Mouse (Mus musculus) forebrain, embryonic 15.5 days (tissue): ENCODE measurements around the gene Fgf14. TPM values are rescaled to one million over a fixed set of nuclear protein-coding genes. Genes with fewer than 3 reads are reported as not detected.

Source experiments
- ATAC-seq: fragments of 200-750 bp; cut with Nextera tagmentation; replicated peaks from 2 replicates; pipeline ENCODE4 v1.8.0; 2017; ENCODE audit warnings: mild to moderate bottlenecking, moderate TSS enrichment, moderate library complexity
- H3K27ac ChIP-seq: fragments of 300-500 bp; sonication (generic); replicated peaks from 2 replicates; pipeline ENCODE4 v1.5.1; 2015; ENCODE audit warnings: mild to moderate bottlenecking, inconsistent platforms
- H3K27me3 ChIP-seq: fragments of 300-500 bp; sonication (generic); 2 replicates; pipeline ENCODE4 v1.6.1; 2015; ENCODE audit warnings: inconsistent platforms
- H3K36me3 ChIP-seq: fragments of 300-500 bp; sonication (generic); 2 replicates; pipeline ENCODE4 v1.6.1; 2015; ENCODE audit warnings: mild to moderate bottlenecking, inconsistent platforms
- H3K4me1 ChIP-seq: fragments of 300-500 bp; sonication (generic); 2 replicates; pipeline ENCODE4 v1.6.1; 2015; ENCODE audit warnings: inconsistent platforms
- H3K4me2 ChIP-seq: fragments of 300-500 bp; sonication (generic); replicated peaks from 2 replicates; pipeline ENCODE4 v1.6.1; 2015; ENCODE audit warnings: mild to moderate bottlenecking, inconsistent platforms
- H3K4me3 ChIP-seq: fragments of 300-500 bp; sonication (generic); 2 replicates; pipeline ENCODE4 v1.5.1; 2015; ENCODE audit warnings: mild to moderate bottlenecking, inconsistent platforms
- H3K9ac ChIP-seq: fragments of 300-500 bp; sonication (generic); replicated peaks from 2 replicates; pipeline ENCODE4 v1.6.1; 2015; ENCODE audit warnings: mild to moderate bottlenecking, inconsistent platforms
- H3K9me3 ChIP-seq: fragments of 300-500 bp; sonication (generic); 2 replicates; pipeline ENCODE4 v1.6.1; 2016; ENCODE audit warnings: inconsistent platforms
- WGBS: fragments of 180-500 bp; shearing (Covaris S2); methylation state at CpG from one replicate; pipeline ENCODE4 v1.1.7; 2015; ENCODE audit warnings: mixed read lengths; 5-methylcytosine and 5-hydroxymethylcytosine counted together
- polyA plus RNA-seq: library from polyadenylated mRNA; unstranded; fragments of >200 nt; fragmentation: Nextera tagmentation; extraction: Ambion mirVana; gene quantifications from 2 replicates; pipeline ENCODE4 v1.2.1, GENCODE M21; 2015

Fgf14 gene
- polyA plus RNA-seq: 26.0 and 29.4 TPM in 2 replicates

DNA sequence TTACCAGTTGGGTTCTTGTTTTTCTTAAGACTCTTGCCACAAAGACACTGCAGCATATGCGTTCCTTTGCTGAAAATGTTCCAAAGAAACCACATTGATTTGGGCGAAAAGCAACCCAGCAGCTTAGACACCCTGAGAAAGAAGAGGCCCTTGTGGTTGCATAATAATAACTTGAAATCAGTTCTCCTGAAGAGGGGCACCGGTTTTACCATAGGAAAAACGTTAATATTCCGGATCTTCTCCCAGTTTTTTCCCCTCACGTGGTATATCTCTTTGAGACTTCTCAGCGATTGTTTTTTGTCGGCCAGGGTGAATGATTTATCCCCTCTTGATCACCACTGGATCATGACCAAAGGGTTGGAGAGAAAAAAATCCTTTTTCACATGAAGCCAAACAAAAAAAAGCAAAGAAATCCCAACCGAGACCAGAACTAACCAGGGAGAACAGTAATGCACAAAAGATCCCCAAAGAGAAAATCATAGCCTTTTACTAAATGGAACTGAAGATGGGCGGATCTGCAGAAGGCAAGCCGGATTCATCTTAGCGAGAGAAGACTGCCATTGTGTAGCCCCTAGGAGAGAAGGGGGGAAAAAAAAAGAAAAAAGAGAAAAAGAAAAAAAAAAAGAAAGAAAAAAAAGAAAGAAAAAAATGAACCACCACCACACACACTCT, at the start of gene Fgf14:
Fgf14 (minus strand) TSS at position 622 of the 672 bp plus-strand sequence.
- Histone ChIP-seq H3K9ac (peak within 1 kb of the TSS; percentile 65), H3K27me3 (no peaks in the 10 kb centered on the region), H3K27ac (peak within 1 kb of the TSS; percentile 70), H3K4me1 (peaks cover 16% of the 10 kb centered on the region), H3K9me3 (no peaks in the 10 kb centered on the region), H3K4me2 (peak within 1 kb of the TSS; percentile 92), H3K4me3 (peak within 1 kb of the TSS; percentile 64), H3K36me3 (no peaks in the 10 kb centered on the region)
- under 1% methylated on average over 12 of the region's 12 CpGs for WGBS
- ATAC-seq: no peak

DNA sequence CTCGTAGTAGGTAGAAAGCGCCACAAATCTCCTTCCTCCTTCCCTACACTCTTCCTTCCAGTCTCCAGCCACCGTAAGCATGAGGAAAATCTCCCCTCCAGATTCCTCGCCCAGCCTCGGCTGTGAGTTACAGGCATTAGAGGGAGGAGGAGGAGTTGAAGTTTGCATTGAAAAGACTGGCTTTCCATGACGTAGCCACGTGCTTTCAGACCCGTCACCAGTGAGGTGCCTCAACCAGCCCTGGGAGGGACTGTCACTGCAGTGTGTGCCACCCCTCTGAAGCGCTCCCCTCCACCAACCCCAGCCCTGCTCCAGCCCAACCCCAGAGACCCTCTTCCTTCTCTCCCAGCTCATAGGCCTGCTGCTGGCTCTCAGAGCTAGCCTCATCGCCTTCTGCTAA, 452 bp upstream of the Fgf14 start:
- H3K4me3 ChIP-seq: peak overlapping the region; percentile 64
- H3K4me2 ChIP-seq: peak overlapping the region; percentile 92
- peaks cover 16% of the 10 kb centered on the region for H3K4me1 ChIP-seq
- H3K36me3 ChIP-seq: no peaks in the 10 kb centered on the region
- WGBS: 0% methylated on average over 10 of the region's 10 CpGs
- peak overlapping the region; percentile 70 for H3K27ac ChIP-seq
- peak overlapping the region; percentile 65 for H3K9ac ChIP-seq
- H3K9me3 ChIP-seq: no peaks in the 10 kb centered on the region
- ATAC-seq: peak; percentile 98
- H3K27me3 ChIP-seq: no peaks in the 10 kb centered on the region

DNA sequence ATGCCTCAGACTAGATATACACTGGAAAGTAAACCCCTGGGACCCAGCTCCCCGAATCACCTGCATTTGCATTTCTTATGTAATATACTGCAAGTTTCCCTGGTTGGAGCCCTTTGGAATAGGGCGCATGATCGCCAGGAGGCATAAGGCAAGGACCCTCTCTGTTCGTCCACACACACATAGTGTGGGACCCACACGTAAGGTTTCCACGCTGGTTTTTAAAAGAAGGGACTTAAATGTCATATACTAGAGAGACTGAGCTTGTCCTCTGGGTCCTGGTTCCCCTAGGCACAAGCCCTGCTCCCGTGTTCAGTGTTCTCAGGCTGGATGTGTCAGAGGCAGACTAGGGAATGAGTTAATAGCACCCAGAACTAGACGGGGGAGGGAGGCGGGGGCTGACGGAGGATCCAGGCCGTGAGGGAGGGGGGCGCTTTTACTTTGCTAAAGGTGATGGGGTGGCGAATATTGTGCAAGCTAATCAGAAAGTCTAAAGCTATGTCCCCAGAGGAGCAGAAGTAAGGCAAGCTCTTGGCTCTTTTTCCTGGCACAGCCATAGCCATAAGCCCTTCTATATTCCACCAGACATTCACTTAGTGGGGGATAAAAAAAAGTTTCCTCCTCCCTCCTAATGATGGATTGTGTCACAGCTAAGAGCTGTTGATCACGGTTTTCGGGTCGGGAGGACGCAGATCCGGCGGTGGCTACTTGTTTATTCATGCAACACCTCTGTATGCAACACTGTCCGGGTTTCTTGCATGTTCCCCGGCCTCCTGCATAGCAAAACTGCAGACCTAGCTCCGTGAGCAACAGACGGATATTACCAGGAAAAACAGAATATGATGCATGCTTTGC, 1.0 kb downstream of the Fgf14 start:
- Histone ChIP-seq H3K27me3 (no peaks in the 10 kb centered on the region), H3K36me3 (no peaks in the 10 kb centered on the region), H3K9me3 (no peaks in the 10 kb centered on the region), H3K4me3 (peak overlapping the region; percentile 64), H3K4me2 (peak overlapping the region; percentile 92), H3K4me1 (peaks cover 16% of the 10 kb centered on the region), H3K27ac (peak overlapping the region; percentile 70), H3K9ac (peak overlapping the region; percentile 65)
- ATAC-seq: peak; percentile 49
- WGBS: 5% methylated on average over 23 of the region's 23 CpGs

DNA sequence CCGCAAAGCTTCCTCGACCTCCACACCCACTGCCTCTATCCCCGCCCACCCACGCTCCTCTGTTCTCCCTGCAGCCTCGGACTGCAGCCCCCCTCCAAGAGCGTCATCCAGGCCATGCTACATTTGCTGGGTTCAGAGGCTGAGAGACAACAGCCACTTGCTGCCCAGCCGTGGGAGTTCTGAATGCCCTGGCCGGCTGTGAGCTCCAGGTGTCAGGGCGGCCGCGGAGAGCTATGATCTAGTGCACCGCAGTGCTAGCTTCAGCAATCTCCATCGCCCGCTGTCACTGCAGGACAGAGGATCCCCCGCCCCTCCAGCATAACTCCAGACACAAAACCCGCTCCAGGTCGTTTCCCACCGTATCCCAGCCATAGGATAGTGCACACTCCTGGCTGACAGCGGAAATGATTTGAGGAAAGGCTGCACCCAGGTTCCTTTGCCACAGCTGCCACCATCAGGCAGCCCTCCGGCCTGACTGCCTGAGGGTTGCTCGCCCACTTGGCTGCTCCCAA, 1.7 kb downstream of the Fgf14 start:
- H3K27me3 ChIP-seq: no peaks in the 10 kb centered on the region

DNA sequence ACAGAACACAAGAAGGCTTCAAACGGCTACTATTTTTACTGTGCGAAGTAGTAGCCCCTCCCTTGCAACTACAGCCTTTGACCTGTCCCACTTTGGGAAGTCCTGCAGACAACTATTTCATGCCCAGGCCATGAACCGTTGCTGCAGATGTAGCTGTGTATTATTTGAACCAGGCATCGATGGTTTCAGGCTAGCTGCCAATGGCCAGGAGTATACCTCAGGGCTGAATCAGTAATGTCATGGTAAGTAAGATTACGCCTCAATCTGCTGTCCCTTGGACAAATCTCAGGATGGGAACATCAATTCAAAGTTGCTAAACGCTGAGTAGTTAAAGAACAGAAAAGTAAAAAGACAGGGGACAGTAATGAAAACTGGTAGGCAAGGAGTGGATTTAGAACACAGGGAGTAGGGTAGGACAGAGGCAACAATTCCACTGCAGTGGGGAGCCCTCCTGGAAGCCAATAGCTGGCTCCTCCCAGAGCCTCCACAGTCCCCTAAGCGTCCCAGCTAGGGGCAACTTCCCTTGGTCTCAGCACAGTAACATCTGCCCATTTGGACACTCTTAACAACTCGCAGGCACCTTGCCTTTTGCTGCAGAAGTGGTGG, 2.3 kb downstream of the Fgf14 start:
- H3K4me2 ChIP-seq: peak overlapping the region; percentile 92
- H3K27me3 ChIP-seq: no peaks in the 10 kb centered on the region
- no peaks in the 10 kb centered on the region for H3K9me3 ChIP-seq
- peak; percentile 9 for ATAC-seq
- peak overlapping the region; percentile 65 for H3K9ac ChIP-seq
- H3K4me3 ChIP-seq: peak overlapping the region; percentile 64
- H3K36me3 ChIP-seq: no peaks in the 10 kb centered on the region
- peaks cover 22% of the 10 kb centered on the region for H3K4me1 ChIP-seq
- WGBS: 26% methylated on average over 8 of the region's 8 CpGs
- H3K27ac ChIP-seq: no peak overlapping the region

More for the DNA sequence above, 1.7 kb downstream of the Fgf14 start:
- no peaks in the 10 kb centered on the region for H3K36me3 ChIP-seq
- H3K4me2 ChIP-seq: peak overlapping the region; percentile 92
- peak overlapping the region; percentile 64 for H3K4me3 ChIP-seq
- no peak overlapping the region for H3K27ac ChIP-seq
- H3K4me1 ChIP-seq: peaks cover 17% of the 10 kb centered on the region
- H3K9me3 ChIP-seq: no peaks in the 10 kb centered on the region
- under 1% methylated on average over 21 of the region's 21 CpGs for WGBS
- ATAC-seq: peak; percentile 38
- H3K9ac ChIP-seq: peak overlapping the region; percentile 65

DNA sequence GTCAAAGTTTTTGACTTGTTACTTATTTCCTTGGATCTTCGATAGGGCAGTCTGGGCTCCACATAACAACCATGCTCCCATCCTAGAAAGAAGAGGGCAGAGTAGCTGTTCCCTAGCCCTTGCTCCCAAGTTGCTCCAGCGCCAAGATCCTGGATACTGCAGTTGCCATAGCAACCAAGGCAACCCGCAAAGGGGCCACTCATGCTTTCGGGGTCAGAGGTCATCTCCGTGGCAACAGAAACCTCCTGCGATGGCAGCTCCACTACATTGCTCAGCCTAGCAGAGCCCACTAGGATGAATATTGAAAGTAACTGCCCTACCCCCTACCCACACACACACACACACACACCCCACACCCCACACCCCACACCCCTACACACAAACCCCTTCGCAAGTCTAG, 7.2 kb downstream of the Fgf14 start:
- peak; percentile 92 for ATAC-seq
- WGBS: 4% methylated on average over 7 of the region's 7 CpGs
- H3K27me3 ChIP-seq: no peaks in the 10 kb centered on the region
- H3K4me3 ChIP-seq: no peak overlapping the region
- peaks cover 13% of the 10 kb centered on the region for H3K4me1 ChIP-seq
- H3K4me2 ChIP-seq: no peak overlapping the region
- no peaks in the 10 kb centered on the region for H3K36me3 ChIP-seq
- H3K27ac ChIP-seq: no peak overlapping the region; the same call in 1 of the 2 replicates
- no peak overlapping the region for H3K9ac ChIP-seq
- no peaks in the 10 kb centered on the region for H3K9me3 ChIP-seq

DNA sequence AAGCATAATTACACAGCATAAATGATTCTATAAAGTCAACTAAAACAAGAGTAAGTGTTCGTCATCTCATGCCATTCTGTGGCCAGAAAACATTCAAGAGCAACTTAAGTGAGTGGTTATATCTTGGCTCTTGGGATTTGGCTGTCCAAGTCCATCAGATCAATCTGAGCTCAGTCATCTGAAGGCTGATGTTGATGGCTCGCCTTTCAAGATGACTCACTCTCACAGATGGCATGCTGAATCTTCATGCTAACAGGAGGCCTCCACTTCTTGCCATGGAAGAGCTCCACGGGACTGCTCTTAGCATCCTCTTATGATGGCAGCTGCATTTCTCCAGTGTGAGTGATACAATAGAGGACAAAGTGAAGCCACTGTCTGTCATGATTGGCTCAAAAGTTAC, 34.1 kb downstream of the Fgf14 start:
- H3K27me3 ChIP-seq: no peaks in the 10 kb centered on the region
- H3K9ac ChIP-seq: no peak overlapping the region
- H3K9me3 ChIP-seq: no peaks in the 10 kb centered on the region
- no peaks in the 10 kb centered on the region for H3K36me3 ChIP-seq
- H3K27ac ChIP-seq: no peak overlapping the region
- WGBS: 75% methylated on average over 3 of the region's 3 CpGs
- H3K4me1 ChIP-seq: no peaks in the 10 kb centered on the region
- no peak overlapping the region for H3K4me2 ChIP-seq
- no peak for ATAC-seq
- H3K4me3 ChIP-seq: no peak overlapping the region

DNA sequence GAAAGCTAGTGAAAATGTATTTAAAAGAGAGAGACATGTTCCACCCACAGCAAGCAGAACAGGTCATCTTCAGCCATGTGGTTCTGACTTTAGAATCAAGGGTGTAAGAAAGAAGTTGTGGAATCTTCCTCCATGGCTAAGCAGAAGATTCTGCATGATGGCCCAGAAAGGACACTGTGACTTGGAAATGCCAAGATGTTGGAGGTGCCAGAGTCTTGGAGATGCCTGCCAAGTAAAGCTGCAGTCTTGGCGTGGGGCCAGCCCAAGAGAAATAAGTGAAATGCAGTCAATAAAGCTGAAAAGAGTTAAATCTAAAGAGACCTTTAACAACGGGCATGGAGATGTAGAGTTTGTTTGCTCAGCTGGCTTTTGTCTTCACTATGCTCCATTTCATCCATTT, 42.0 kb downstream of the Fgf14 start:
- 40% methylated on average over 2 of the region's 2 CpGs for WGBS
- no peak overlapping the region for H3K27ac ChIP-seq
- no peak overlapping the region for H3K9ac ChIP-seq
- H3K27me3 ChIP-seq: no peaks in the 10 kb centered on the region
- H3K9me3 ChIP-seq: no peaks in the 10 kb centered on the region
- H3K4me1 ChIP-seq: no peaks in the 10 kb centered on the region
- H3K4me2 ChIP-seq: no peak overlapping the region
- no peaks in the 10 kb centered on the region for H3K36me3 ChIP-seq
- H3K4me3 ChIP-seq: no peak overlapping the region
- no peak for ATAC-seq

DNA sequence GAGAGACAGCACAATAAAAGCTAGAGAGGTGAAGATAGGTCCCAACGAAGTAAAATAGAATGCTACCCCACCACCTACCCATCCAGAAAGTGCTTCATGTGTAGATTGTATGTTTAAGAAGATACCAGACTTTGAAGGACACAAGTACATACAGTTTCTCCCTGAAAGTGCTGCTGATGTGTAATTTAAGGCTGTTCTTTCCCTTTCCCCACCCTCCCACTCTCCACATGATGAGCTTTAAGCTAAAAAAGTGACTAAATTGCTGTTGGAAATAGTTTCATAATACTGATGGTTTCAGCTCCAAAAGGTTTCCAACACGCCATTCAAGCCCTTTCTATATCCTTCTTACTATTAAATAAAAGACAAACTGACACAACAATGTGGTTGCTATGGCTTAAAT, 63.5 kb downstream of the Fgf14 start:
- WGBS: 62% methylated on average over 2 of the region's 2 CpGs
- no peak overlapping the region for H3K9ac ChIP-seq
- ATAC-seq: no peak
- H3K4me1 ChIP-seq: no peaks in the 10 kb centered on the region
- no peak overlapping the region for H3K4me2 ChIP-seq
- H3K27ac ChIP-seq: no peak overlapping the region
- no peaks in the 10 kb centered on the region for H3K9me3 ChIP-seq
- no peaks in the 10 kb centered on the region for H3K36me3 ChIP-seq
- no peak overlapping the region for H3K4me3 ChIP-seq
- H3K27me3 ChIP-seq: no peaks in the 10 kb centered on the region

DNA sequence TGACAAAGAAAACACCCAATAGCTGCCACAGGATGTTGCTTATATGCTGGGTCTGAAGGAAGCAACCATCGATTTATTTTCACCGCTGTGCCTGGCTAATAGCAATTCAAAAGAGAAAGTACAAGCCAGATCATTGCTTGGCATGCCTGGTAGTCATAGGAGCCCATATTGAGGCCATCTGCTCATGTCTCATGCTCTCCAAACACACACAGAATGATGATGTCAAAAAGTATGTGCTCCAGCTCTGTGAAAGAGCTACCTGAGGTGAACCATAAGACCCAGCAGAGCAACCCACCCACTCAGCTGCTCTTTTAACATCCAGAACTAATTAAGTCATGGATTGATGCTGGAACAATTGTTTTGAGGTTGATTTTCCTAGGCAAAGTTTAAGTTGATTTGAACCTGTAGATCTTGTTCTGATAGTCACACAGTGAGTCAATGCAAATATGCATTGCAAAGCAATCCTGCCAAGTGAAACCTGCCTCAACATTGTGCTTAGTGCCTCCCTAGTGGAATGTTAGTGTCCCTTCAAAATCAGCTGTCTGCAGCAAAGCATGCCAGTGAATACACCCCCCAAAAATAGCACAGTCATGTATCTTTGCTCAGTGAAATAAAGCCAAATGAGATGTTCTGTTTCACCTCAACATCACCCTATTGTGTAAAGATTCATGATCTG, 70.8 kb downstream of the Fgf14 start:
- Histone ChIP-seq H3K9ac (no peak overlapping the region), H3K4me3 (no peak overlapping the region), H3K9me3 (no peaks in the 10 kb centered on the region), H3K27ac (no peak overlapping the region), H3K27me3 (no peaks in the 10 kb centered on the region), H3K36me3 (no peaks in the 10 kb centered on the region), H3K4me2 (no peak overlapping the region), H3K4me1 (no peaks in the 10 kb centered on the region)
- WGBS: 78% methylated on average over 2 of the region's 2 CpGs
- no peak for ATAC-seq

DNA sequence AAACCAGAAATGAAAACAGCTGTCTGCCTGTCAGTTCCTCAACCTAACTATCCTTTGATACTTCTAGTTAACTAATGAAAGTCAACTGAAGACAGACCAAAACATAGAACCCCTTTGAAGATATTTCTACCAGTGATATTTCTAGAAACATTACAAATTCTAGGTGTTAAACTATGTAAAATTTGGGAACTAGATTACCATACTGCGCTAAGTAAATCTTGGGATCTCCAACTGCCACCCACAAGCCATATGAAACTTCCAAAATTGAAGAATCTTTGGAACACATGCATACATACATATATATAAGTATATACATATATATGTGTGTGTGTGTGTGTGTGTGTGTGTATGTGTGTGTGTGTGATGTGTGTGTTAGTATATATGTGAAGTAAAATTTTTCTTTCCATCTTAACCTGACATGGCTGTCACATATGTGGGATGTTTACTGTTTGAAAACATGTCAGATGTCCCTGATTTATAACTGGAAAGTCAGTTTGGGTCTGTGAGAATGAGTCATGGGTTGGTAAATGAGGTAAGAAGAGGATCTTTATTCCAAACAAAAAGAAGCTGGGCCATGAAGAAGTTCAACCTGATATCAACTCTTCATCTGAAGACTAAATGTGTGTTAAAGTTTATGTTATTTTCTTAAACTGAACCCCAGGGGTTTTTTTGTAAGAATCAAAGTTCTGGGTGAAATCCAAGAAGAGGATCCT, 71.7 kb downstream of the Fgf14 start:
- no peak overlapping the region for H3K4me2 ChIP-seq
- no peaks in the 10 kb centered on the region for H3K4me1 ChIP-seq
- H3K4me3 ChIP-seq: no peak overlapping the region
- no peaks in the 10 kb centered on the region for H3K27me3 ChIP-seq
- no peak overlapping the region for H3K27ac ChIP-seq
- 90% methylated on average over 1 of the region's 1 CpGs for WGBS
- H3K9me3 ChIP-seq: no peaks in the 10 kb centered on the region
- no peaks in the 10 kb centered on the region for H3K36me3 ChIP-seq
- no peak overlapping the region for H3K9ac ChIP-seq
- no peak for ATAC-seq
